Mouse (Mus musculus): ENCODE measurements around the gene Evi5. TPM values are rescaled to one million over a fixed set of nuclear protein-coding genes. Genes with fewer than 3 reads are reported as not detected.

Evi5 gene
- polyA plus RNA-seq, 3 experiments from 2014 or later, result 0.57 to 1.3 (median 1.3) TPM

DNA sequence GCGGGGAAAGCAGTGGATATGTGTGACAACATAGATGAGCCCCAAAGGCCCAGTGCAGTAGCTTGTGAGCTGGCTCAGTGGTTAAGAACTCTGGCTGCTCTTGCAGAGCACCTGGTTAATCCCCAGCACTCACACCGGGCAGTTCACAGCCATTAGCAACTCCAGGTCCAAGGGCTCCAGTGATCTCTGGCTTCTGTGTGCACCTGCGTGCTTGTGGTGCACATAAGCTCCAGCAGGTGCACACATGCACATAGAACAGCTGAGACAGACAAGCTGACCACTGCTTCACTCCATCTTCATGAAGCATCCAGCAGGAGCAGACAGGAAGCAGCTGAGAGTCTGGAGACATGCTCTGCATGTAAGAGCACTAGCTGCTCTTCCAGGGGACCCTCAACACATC is 136.6 kb downstream of the Evi5 start:
- no peak for ATAC-seq

DNA sequence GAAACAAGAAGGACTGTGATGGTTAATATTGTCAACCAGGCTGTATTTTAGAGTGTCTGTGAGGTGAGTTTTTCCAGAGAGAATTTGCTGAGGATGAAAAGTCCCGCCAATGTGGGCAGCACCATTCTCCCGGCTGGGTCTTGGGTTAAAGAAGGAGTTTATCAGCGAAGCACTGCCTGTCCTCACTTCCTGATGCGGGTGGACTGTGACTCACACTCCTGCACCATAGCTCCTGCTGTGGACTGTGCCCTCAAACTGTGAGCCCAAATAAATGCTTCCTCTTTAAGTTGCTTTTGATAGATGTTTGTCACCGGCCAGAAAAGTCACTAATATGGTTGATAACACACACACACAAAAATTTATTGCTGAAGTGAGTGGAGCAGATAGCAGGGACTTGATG is 138.7 kb downstream of the Evi5 start:
- ATAC-seq, result no peak

DNA sequence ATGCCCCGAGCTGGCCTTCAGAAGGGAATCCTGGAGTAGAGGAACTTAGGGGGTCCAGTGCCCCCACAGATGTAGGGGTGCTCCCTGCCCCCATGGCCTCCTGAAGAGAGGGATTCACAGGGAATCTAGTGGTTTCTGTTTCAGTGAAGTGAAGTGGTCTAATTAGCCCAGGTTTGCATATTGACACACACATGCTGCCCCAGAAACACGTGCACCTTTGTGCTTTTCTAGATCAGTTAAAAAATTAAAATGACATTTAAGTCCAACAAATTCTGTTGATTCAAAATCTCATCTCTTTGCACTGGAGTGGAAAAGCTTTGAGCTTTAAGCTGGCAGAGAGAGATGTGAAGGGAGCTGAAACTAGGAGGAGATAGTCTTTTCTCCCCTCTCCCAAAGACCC is 143.1 kb downstream of the Evi5 start:
- ATAC-seq, result peak; percentile 12

DNA sequence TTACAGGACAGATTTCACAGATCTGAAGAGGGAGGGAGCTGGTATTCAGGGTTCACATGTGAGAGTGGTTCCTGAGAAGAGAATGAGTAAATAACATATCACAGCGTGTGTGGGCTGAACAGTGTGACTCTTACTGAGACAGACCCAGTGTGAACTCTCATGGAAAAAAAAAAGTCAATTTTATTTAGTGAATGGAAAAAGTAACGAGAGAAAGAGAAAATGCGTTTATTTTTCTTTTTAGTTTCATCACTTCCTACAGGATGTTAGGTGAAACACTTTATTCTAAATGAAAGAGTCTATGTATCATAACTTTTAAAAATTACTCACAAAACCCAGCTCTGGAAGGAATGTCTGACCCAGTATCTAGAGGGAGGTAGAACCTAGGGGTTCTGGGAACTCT is 143.5 kb downstream of the Evi5 start:
- peak; percentile 65 for ATAC-seq

DNA sequence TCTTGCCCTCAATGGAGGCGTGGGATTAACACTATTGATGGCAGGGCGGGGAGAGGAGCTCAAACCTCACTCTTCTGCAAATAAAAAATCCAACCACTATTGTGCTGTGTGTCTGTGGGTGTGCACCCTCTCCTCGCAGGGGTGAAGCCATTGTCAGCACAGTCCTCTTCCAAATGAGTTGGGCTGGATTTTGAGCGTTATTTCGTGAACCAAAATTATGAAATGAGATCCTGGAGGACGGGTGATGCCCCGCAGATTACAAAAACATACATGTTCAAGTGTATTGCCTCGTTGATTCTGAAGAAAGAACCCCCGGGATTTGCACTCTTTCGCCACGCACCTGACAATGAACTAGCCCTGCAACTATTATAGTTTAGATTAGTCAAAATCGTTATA is 147.9 kb downstream of the Evi5 start:
- no peak for ATAC-seq

DNA sequence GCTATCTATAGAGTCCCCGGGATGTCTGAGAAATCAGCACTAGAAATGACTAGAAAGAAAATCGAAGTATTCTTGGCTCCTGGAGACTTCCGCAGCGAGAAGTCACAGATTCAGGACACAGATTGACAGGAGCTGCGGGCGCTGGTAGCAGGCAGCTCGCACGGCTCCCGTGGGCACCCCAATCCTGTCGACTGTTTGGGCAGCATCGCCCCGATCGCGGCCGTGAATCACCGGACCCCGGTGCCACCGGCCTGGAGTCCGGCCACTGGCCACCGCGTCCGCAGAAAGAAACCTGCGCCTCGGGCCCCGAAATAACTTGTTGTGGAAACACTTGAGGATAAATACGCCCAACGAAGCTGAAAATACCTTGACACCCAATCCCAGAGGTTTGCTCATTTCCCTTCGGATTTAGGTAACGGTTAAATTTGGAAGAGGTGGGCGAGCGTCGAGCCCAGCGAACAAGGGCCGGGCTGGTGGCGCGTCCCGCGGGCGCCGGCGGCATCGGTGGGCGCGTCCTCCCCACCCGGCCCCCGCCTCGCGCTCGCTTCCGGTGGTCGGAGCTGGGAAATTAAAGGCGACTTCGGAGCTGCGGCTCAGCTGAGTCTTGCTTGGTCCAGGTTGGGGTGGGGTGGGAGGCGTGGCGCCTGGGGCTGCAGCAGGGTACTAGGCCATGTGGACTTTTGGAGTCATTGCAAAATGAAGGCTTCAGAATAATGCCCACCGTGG is 148.5 kb downstream of the Evi5 start:
- peak; percentile 20 for ATAC-seq

DNA sequence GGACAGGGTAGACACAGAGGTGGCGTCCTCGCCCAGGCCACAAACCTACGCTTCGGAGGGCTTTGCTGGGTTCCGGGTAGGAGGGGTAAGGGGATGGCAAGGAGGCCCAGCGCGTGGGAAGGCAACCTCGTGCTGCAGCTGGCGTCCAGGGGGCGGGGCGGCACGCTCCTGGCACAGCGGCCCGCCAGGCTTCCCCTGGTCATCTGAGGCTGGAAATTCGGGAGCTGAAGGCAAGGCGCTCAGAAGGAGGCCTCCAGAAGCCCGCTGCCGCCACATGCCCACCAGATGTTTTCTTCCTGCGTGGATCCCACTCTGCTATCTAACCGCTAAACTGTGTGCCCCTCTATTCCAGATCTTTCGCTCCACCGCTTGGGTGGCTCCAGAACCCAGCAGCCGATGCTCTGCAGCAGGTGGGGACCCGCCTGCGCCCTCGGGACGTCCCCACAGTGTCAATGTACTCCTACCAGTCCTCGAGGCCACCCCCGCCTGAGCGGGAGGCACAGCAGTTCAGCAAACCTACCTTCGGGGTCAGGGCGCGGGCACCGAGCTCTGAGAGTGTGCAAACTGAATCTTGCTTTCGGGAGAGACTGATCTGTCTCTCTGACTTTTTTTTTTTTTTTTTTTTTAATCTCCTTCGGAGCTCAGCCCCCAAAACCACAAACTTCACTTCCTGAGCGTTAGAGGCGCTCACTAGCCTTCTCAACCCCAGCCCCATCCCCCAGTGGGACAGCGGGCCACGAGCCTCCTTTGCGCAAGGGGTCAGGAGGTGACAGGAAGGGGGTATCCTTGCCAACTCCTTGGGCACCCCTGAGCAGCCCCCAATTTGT is 149.3 kb downstream of the Evi5 start, which contains the start of gene Gfi1:
Gene Gfi1 (minus strand): TSS at position 602 of the 827 bp plus-strand sequence.
- peak; percentile 70 for ATAC-seq

DNA sequence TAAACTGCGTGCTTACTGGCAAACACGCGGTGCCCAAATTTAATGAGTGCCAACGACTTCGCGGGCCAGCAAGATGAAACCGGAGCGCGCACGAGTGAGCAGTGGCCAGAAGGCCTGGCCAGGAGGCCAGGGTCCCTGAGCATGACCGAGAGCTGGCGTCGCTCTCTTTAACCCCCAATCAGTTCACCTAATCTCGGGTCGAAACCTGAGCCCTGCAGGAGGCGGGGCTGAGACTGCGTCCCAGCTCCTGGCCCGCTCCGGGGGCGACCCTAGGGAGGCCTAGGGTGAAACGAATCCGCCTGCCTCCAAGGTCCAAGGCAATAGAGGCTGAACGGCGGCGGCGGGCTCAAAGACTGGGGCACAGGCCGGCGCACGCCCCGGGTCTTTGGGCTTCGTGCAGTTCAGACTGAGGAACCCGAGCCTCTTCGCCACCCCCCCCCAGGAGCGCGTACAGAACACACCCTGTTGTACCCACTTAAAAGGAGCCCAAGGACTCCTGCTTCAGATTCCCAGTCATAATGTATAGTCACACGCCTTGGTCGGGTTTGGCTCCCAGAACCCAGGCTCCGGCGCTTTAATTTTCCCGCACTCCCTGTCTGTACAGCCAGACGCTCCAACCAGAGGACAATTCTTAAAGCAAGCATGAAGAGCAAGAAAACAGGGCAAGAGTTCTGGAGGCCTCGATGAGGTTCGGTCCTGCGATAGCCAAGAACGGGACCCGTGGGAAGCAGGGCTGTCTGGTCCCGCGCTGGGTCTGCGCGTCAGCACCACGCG is 150.1 kb downstream of the Evi5 start:
- no peak for ATAC-seq

DNA sequence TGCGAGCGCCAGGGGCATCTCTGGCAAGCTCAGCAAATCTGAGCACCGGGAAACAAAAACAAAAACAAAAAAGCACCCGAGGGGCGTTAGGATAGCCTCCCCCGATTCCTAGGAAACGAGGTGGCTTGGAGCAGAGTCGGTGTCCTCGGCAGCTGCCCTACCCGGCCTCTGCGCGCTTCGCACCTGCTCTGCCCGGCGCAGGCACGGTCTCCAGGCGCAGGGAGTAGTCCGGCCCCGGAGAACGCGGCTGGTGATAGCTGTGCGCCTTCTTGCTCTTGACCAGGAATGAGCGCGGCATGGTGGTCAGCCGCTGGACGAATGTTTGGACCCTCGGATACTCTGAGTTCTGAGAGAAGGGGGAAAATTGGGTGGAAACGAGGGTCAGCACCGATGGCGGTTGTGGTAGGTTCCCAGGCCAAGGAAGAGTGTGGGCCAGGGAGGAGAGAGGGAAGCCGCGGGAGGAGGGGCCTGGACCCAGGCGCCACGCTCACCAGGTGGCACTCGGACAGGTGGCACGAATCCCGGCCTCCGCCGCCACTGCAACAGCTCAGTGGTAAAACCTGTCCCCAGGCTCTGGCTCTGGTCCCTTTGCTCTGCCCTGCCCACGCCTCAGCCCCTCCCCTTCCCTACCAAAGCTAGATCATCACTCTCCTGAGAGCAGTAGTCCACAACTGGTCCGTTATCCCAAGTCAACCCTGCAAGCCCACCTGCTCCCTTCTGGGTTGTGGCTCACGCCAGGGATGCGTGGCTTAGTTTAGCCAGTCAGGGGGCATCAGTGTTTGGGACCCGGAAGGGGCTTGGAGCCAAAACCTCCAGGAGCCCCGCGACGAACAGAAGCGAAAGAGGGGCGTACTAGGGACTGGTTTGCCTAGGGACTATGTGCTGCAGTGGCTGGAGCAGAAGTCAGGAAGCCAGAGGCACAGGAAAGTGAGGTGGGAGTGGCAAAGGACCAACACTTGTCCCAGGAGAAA is 151.1 kb downstream of the Evi5 start:
- peak; percentile 12 for ATAC-seq

DNA sequence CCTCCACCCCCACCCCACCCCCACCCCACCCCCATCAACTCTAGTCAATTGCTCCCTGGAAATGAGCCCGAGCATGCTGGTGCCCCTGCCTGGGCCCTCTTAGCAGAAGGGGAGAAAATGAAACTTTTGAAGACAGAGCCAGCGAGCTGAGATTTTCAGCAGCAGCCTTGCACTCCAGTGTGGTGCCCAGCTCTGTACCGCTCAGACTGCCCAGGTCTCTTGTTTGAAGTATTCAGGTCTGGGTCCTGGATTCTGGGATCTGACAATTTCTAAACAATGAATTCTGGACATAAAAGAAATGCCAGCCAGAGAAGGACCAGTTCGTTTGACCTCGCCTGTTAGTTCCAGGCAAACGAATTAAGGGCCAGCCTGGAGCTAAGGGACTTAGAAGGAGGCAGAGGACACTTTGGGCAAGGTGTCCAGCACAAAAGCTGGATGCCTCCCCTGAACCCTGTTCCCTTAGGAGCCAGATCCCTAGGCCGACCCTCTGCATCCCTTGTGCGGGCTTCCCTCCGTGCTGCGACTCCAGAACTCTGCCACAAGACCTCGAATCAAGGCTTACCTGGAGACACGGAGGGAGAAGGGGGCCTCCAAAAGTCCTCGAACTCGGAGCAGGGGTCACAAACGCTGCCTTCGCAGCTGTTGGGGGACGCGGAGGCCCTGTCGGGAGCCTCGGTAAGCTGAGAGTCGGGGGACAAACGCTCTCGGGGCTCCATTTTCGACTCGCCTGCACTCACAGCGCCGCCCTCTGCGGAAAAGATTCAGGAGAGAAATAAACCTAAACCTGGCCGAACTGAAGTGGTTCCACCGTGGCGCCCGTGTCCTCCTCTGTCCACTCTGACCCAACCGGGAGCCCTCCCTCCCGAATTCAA is 152.0 kb downstream of the Evi5 start:
- ATAC-seq, result no peak

DNA sequence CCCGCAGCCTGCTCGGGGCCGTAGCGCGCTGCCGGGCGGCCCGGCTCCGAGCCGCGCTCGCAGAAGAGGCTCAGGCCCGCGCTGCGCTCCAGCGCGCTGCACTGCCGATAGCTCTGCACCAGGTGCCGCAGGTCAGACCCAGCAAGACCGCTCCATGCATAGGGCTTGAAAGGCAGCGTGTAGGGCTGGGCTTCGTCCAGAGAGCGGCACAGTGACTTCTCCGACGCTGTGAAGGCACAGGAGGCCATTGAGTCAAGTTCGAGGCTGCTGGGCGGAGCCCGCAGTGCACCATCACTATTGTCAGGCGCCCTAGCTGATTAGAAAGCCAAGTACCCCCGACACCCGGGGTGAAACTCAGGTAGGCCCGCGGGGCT is 153.3 kb downstream of the Evi5 start:
- no peak for ATAC-seq

DNA sequence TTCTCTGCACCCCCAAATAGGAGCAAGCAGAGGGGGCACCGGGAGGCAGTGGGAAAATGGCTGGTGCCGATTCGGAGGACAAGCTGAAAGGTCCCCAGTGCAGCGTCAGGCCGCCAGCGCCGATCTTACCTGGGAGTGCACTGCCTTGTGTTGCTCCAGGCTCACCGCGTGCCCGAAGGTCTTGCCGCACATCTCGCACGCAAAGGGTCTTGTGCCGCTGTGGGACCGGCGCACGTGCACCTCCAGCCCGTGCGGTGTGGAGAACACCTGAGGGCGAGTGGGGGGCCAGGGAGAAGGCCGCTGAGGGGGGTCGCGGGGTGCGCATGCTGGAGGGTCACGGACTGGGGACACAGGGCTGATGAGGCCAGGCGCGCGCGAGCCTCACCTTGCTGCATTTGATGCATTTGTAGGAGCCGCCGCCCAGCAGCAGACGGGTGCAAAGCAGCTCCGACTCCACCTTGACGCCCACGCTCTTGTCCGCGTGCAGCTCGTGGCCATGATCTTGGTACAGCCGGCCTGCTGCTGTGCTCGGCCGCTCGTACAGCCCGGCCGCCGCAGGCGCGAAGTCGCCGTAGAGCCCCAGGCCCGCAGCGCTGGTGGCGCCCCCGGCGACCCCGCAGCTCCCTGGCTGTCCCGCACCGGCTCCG is 153.8 kb downstream of the Evi5 start:
- ATAC-seq, result no peak

DNA sequence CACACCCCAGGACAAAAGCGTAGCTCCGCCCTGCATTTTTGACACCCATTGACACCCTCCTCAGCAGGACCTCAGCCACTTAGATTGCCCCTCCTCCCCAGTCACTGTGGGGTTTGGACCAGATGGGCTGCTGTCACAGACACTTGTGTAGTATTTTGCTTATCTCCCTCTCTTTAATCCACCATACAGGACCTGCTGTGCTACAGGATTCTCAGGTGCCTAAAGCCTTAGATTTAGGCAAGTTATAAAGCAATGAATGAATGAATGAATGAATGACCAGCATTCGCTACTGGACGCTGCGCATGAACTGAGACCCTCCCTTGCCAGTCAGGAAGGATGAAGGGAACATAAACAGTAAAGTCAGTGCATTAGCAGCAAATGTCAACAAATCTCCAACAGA is 154.4 kb downstream of the Evi5 start:
- no peak for ATAC-seq

DNA sequence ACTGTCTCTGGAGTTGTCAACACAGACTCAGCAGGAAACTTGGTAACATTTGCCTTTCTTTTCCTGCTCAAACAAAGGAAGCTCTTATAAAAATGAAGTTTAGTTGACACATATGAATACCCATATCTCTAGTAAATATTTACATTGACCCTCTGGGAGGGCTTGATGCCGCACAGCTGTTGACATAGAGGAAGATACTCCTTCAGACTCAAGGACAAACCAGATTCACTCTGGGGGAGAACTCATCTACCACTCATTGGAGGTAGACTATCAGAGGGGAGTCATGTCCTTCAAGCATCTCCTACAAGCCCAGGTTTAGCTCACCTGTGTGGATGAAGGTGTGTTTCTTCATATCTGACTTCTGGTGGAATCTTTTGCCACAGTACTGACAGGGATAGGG is 155.1 kb downstream of the Evi5 start:
- ATAC-seq, result no peak

DNA sequence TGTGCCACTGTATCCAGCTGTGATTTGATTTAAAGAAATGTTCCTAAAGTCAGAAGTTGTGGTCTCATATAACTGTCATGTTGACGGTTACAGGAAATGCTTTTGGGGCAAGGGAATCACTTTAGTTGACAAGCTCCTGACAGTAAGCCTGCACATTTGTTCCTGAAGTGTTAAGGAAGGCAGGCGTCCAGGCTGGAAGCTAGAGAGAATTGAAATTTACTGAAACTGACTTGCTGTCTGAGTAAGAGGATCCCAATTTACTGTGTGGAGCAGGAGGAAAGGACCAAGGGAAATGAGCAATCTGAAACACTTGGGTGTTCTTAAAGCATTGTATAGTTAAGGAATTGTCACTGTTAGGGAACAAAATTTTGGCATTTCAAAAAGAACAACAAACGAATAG is 155.7 kb downstream of the Evi5 start:
- ATAC-seq, result no peak

DNA sequence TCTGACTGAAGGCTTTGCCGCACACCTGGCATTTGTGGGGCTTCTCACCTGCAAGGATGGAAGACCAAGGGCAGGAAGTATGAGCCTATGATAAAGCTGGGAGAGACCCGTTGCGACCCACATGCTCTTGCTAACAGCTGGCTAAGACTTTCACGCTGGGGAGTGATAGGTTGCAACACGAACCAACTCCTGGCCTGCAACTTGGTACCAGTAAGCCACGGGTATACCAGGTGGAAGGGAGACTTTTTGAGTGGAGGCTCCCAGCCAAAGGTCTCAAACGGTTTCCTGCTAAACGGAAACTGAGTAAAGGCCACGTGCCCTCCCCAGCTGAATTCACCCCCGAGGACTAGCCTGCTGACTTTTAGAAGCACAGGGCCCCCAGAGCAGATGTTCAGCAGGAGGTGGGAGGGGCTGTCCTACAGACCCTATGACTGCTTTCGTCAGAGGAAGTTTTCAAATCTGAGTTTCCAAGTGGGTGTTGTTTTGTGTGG is 157.0 kb downstream of the Evi5 start:
- ATAC-seq, result peak; percentile 84

DNA sequence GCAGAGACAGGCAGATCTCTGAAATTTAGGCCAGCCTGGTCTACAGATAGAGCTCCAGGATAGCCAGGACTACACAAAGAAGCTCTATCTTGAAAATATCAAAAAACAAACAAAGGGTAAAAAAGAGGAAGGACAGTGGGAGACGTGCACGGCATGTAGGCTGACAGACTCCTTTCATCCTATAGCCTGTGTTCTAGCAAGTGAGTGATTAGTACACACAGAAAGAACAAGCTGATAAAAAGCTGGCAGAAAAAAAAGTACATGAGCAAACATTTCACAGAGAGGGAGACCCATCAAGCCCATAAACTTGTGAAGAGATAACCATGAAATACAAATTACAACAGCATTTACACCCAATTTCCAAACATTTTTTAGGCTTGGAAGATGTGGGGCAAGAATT is 163.2 kb downstream of the Evi5 start:
- no peak for ATAC-seq

DNA sequence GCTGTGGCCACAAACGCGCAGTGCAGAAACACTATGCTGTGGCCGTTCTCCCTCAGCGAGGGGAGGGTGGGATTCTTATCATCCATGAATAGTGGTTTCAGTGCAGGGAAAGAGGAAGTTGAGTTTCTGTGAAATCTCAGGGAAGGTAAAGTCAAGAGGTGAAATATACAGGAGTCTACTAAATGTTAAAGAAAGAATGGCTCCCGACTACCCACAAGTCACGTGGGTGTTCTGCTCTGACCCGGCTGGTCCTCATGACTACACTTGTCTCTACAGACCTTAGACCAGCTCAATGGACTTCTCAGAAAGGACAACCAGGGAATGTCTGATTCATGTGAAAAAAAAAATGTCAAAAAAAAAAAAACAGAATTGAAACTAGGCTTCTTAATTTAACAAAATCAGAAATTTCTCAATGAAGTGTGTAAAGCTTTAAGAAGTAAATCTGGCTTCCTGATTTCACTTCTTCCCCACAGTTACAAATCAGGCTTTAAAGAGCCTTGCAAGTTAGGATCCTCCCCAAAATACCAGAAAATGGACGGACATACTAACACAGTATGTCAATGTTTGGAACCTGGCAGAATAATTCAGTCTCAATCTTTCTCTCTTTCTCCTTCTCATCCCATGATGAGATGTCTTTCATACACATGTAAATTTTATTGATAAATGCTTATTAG is 166.6 kb downstream of the Evi5 start:
- no peak for ATAC-seq

DNA sequence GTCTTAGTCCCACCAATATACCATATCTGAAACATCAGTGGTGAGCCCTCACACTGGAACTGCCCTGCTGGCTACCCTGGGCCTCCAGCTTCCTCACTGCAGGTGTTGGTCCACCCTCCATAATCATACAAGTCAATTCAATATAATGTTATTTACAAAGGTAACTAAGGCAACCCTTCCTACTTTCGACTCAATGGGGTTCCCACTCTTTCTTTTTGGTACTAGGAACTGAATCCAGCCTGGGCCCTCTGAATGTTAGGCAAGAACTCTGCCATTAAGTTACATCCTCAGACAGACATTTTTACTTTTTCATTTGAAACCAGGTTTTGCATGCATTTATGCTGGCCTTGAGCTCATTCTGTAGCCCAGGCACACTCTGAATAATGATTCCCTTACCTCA is 168.6 kb downstream of the Evi5 start:
- no peak for ATAC-seq

DNA sequence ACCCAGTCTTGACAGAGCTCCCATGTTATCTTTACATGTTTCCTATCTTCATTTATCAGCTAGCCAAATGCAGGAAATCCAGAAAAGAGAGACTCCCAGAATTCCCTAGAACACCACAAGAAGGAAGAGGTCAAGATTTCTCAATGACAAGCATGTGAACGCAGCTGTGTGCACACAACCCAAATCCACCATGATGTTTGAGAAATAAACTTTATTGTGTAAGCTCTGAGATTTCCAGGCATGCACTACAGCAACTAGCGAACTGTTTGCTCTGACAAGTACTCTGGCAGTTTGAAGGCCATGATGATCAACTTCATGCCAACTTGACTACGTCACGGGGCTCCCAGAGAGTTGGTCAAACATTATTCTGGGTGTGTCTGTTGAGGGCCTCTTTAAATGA is 169.2 kb downstream of the Evi5 start:
- no peak for ATAC-seq

Measured in inflammation-experienced regulatory T-cells, adult 6 months (primary cell).